Mouse (Mus musculus) MEL (cell line): ENCODE measurements around the gene Mymx.

Experiments used
- CTCF ChIP-seq, 3 experiments: IDR thresholded peaks in 2 of 3; conservative IDR thresholded peaks in 1 of 3; 2 replicates each; pipeline ENCODE4 v1.5.1; 2011 to 2012; ENCODE audit warnings: low read length in 3 of 3, low read depth in 2 of 3, mild to moderate bottlenecking in 2 of 3, improper control_type of control experiment in 1 of 3, inconsistent platforms in 1 of 3, mixed read lengths in 1 of 3, moderate library complexity in 1 of 3; ENCODE audit not compliant: control insufficient read depth in 1 of 3, insufficient read depth in 1 of 3, poor library complexity in 1 of 3, severe bottlenecking in 1 of 3
- GABPA ChIP-seq: IDR thresholded peaks from 2 replicates; pipeline ENCODE4 v1.6.1; 2012; ENCODE audit warnings: low read depth, mild to moderate bottlenecking, inconsistent platforms, low read length, improper control_type of control experiment, moderate library complexity
- MYB ChIP-seq: IDR thresholded peaks from 2 replicates; pipeline ENCODE4 v1.6.1; 2011; ENCODE audit warnings: mild to moderate bottlenecking, low read depth, low read length, improper control_type of control experiment
- POLR2A ChIP-seq, 2 experiments: IDR thresholded peaks; 2 replicates each; pipeline ENCODE4 v1.6.1; 2011 to 2012; ENCODE audit warnings: low read length in 2 of 2, mild to moderate bottlenecking in 2 of 2, control low read depth in 1 of 2, improper control_type of control experiment in 1 of 2, low read depth in 1 of 2, moderate library complexity in 1 of 2; ENCODE audit not compliant: control insufficient read depth in 1 of 2, insufficient read depth in 1 of 2, poor library complexity in 1 of 2
- RCOR1 ChIP-seq: IDR thresholded peaks from 2 replicates; pipeline ENCODE4 v1.6.1; 2012; ENCODE audit warnings: low read depth, mild to moderate bottlenecking, inconsistent platforms, low read length, improper control_type of control experiment
- SIN3A ChIP-seq: IDR thresholded peaks from 2 replicates; pipeline ENCODE4 v1.6.1; 2012; ENCODE audit warnings: low read length, improper control_type of control experiment, inconsistent platforms
- TCF12 ChIP-seq: IDR thresholded peaks from 2 replicates; pipeline ENCODE4 v1.6.1; 2014; ENCODE audit warnings: low read depth, mild to moderate bottlenecking, inconsistent platforms, low read length, improper control_type of control experiment, moderate library complexity
- USF1 ChIP-seq: IDR thresholded peaks from 2 replicates; pipeline ENCODE4 v1.6.1; 2014; ENCODE audit warnings: low read depth, mild to moderate bottlenecking, inconsistent platforms, low read length, improper control_type of control experiment, moderate library complexity
- ZC3H11A ChIP-seq: IDR thresholded peaks from 2 replicates; pipeline ENCODE4 v1.6.1; 2012; ENCODE audit warnings: low read depth, mild to moderate bottlenecking, inconsistent platforms, low read length, improper control_type of control experiment
- ZNF384 ChIP-seq: IDR thresholded peaks from 2 replicates; pipeline ENCODE4 v1.6.1; 2012; ENCODE audit warnings: low read depth, mild to moderate bottlenecking, inconsistent platforms, low read length, improper control_type of control experiment

GRCm38 (mm10) chr17:45599446-45600242, 2.3 kb downstream of the Mymx start, which contains the start of gene Slc29a1:
- TF ChIP-seq GABPA, result no peak
- TF ChIP-seq CTCF (IDR thresholded peaks at IDR 0.05 in 2 of 3, conservative IDR thresholded peaks at IDR 0.05 in 1 of 3; ENCODE audit: control insufficient read depth in 1 of 3, insufficient read depth in 1 of 3, low read depth in 2 of 3, low read length in 3 of 3, poor library complexity in 1 of 3, severe bottlenecking in 1 of 3), result no peak
- no peak for TF ChIP-seq ZC3H11A
- TF ChIP-seq ZNF384, result no peak
- no peak for TF ChIP-seq MYB
- no peak for TF ChIP-seq USF1
- TF ChIP-seq TCF12, result no peak
- no peak for TF ChIP-seq RCOR1
- no peak for TF ChIP-seq POLR2A (IDR thresholded peaks at IDR 0.05; ENCODE audit: control insufficient read depth in 1 of 2, insufficient read depth in 1 of 2, low read depth in 1 of 2, low read length in 2 of 2, poor library complexity in 1 of 2)
- no peak for TF ChIP-seq SIN3A
